Mouse (Mus musculus) kidney, postnatal 0 days (tissue): Measurements from ENCODE around the gene Mettl7a3. TPM values are rescaled to one million over a fixed set of nuclear protein-coding genes. Genes with fewer than 3 reads are reported as not detected.
"Not testable (repeated sequence)": the region's sequence is repeated elsewhere in the genome, so short reads cannot be mapped to it uniquely, and the experiment has no call there.

ENCODE experiments used
- ATAC-seq: fragments of 200-750 bp; cut with Nextera tagmentation; replicated peaks from 2 replicates; pipeline ENCODE4 v1.8.0; 2017; ENCODE audit warnings: low read depth, moderate number of reproducible peaks, moderate TSS enrichment, moderate library complexity; ENCODE audit not compliant: low FRiP score
- DNase-seq: peaks from one replicate; pipeline ENCODE4 v3.0.0-alpha.2; 2016; ENCODE audit warnings: low spot score
- H3K27ac ChIP-seq: fragments of 300-500 bp; sonication (generic); 2 replicates; pipeline ENCODE4 v1.5.1; 2014; ENCODE audit warnings: mild to moderate bottlenecking
- H3K27me3 ChIP-seq: fragments of 300-500 bp; sonication (generic); 2 replicates; pipeline ENCODE4 v1.6.1; 2014; ENCODE audit warnings: low read length, mixed read lengths; ENCODE audit not compliant: insufficient read depth
- H3K36me3 ChIP-seq: fragments of 300-500 bp; sonication (generic); 2 replicates; pipeline ENCODE4 v1.6.1; 2014; ENCODE audit warnings: low read length, mixed read lengths; ENCODE audit not compliant: insufficient read depth
- H3K4me1 ChIP-seq: fragments of 300-500 bp; sonication (generic); replicated peaks from 2 replicates; pipeline ENCODE4 v1.6.1; 2014; ENCODE audit warnings: antibody characterized with exemption, low read length, mixed read lengths; ENCODE audit not compliant: insufficient read depth
- H3K4me2 ChIP-seq: fragments of 300-500 bp; sonication (generic); 2 replicates; pipeline ENCODE4 v1.6.1; 2014; ENCODE audit warnings: mild to moderate bottlenecking, low read length, moderate library complexity, mixed read lengths
- H3K4me3 ChIP-seq: fragments of 300-500 bp; sonication (generic); replicated peaks from 2 replicates; pipeline ENCODE4 v1.5.1; 2014; ENCODE audit warnings: low read depth, low read length
- H3K9ac ChIP-seq: fragments of 300-500 bp; sonication (generic); 2 replicates; pipeline ENCODE4 v1.6.1; 2014; ENCODE audit warnings: low read depth, low read length
- H3K9me3 ChIP-seq: fragments of 300-500 bp; sonication (generic); replicated peaks from 2 replicates; pipeline ENCODE4 v1.6.1; 2016; ENCODE audit warnings: low read length, inconsistent platforms, mixed read lengths
- CTCF ChIP-seq: IDR thresholded peaks from 2 replicates; pipeline ENCODE4 v1.5.1; 2016; ENCODE audit warnings: antibody characterized with exemption, low read depth, mild to moderate bottlenecking, moderate library complexity
- WGBS: fragments of 180-500 bp; shearing (Covaris S2); extraction: QIAGEN DNeasy Blood & Tissue Kit; methylation state at CpG from one replicate; pipeline ENCODE4 v1.1.7; 2014; 5-methylcytosine and 5-hydroxymethylcytosine counted together
- polyA plus RNA-seq: library from polyadenylated mRNA; unstranded; fragments of >200 nt; fragmentation: Nextera tagmentation; extraction: Ambion mirVana; gene quantifications from 2 replicates; pipeline ENCODE4 v1.2.1, GENCODE M21; 2015

Gene Mettl7a3
- polyA plus RNA-seq, 1 experiment from 2014 or later = 0.41 TPM

- Histone ChIP-seq H3K4me3 (no peak overlapping the region), H3K4me2 (no peak overlapping the region), H3K4me1 (no peaks in the 10 kb centered on the region), H3K27me3 (no peaks in the 10 kb centered on the region), H3K9ac (no peak overlapping the region), H3K27ac (no peak overlapping the region), H3K36me3 (no peaks in the 10 kb centered on the region), H3K9me3 (no peaks in the 10 kb centered on the region)
- no peak for TF ChIP-seq CTCF
- 93% methylated on average over 5 of the region's 5 CpGs for WGBS
- DNase-seq (no peak), ATAC-seq (no peak)
Observed at GRCm38 (mm10) chr15:100314448-100315145, 20.1 kb upstream of the Mettl7a3 start.

- H3K9me3 ChIP-seq, H3K4me3 ChIP-seq, H3K27me3 ChIP-seq, H3K9ac ChIP-seq, H3K4me1 ChIP-seq, H3K36me3 ChIP-seq, ATAC-seq, H3K27ac ChIP-seq, H3K4me2 ChIP-seq: not testable (repeated sequence)
- WGBS = 55% methylated on average over 4 of the region's 4 CpGs
- peak; percentile 21 for DNase-seq
Observed at GRCm38 (mm10) chr15:100318014-100318671, 16.6 kb upstream of the Mettl7a3 start.

GRCm38 (mm10) chr15:100319884-100320283, 14.8 kb upstream of the Mettl7a3 start:
- DNase-seq = no peak
- no peak overlapping the region for H3K27ac ChIP-seq

GRCm38 (mm10) chr15:100320295-100320905, 14.3 kb upstream of the Mettl7a3 start:
- H3K4me1 ChIP-seq = 0 out of 2 replicates have a peak, but pooled peaks cover 2% of the 10 kb centered on the region
- DNase-seq (no peak), ATAC-seq (no peak)
- H3K36me3 ChIP-seq = no peaks in the 10 kb centered on the region
- H3K4me3 ChIP-seq = no peak overlapping the region
- H3K27ac ChIP-seq = no peak overlapping the region
- no peak overlapping the region for H3K9ac ChIP-seq
- no peaks in the 10 kb centered on the region for H3K9me3 ChIP-seq
- H3K27me3 ChIP-seq = no peaks in the 10 kb centered on the region
- no peak overlapping the region for H3K4me2 ChIP-seq
- TF ChIP-seq CTCF = no peak
- WGBS = 69% methylated on average over 9 of the region's 9 CpGs

More at GRCm38 (mm10) chr15:100319884-100320283, 14.8 kb upstream of the Mettl7a3 start:
- TF ChIP-seq CTCF = no peak
- no peaks in the 10 kb centered on the region for H3K9me3 ChIP-seq
- no peaks in the 10 kb centered on the region for H3K36me3 ChIP-seq
- no peak for ATAC-seq
- H3K4me1 ChIP-seq = no peaks in the 10 kb centered on the region
- no peaks in the 10 kb centered on the region for H3K27me3 ChIP-seq
- H3K9ac ChIP-seq = no peak overlapping the region
- H3K4me3 ChIP-seq = no peak overlapping the region
- H3K4me2 ChIP-seq = no peak overlapping the region
- WGBS = 92% methylated on average over 1 of the region's 1 CpGs

GRCm38 (mm10) chr15:100321134-100321533, 13.6 kb upstream of the Mettl7a3 start:
- no peak overlapping the region for H3K4me3 ChIP-seq
- H3K9me3 ChIP-seq = no peaks in the 10 kb centered on the region
- no peak overlapping the region for H3K4me2 ChIP-seq
- H3K36me3 ChIP-seq = no peaks in the 10 kb centered on the region
- no peaks in the 10 kb centered on the region for H3K27me3 ChIP-seq
- 37% methylated on average over 5 of the region's 5 CpGs for WGBS
- 0 out of 2 replicates have a peak, but pooled peaks have one; percentile 36 for ATAC-seq
- H3K4me1 ChIP-seq = 0 out of 2 replicates have a peak, but pooled peaks cover 3% of the 10 kb centered on the region
- H3K27ac ChIP-seq = no peak overlapping the region
- H3K9ac ChIP-seq = no peak overlapping the region
- TF ChIP-seq CTCF = peak; percentile 74
- DNase-seq = peak; percentile 56

- TF ChIP-seq CTCF = no peak
- ATAC-seq (no peak), DNase-seq (no peak)
- 0 out of 2 replicates have a peak, but pooled peaks cover 3% of the 10 kb centered on the region for H3K4me1 ChIP-seq
- no peak overlapping the region for H3K9ac ChIP-seq
- no peaks in the 10 kb centered on the region for H3K9me3 ChIP-seq
- H3K4me2 ChIP-seq = no peak overlapping the region
- H3K36me3 ChIP-seq = no peaks in the 10 kb centered on the region
- no peak overlapping the region for H3K27ac ChIP-seq
- no peaks in the 10 kb centered on the region for H3K27me3 ChIP-seq
- WGBS = 74% methylated on average over 12 of the region's 12 CpGs
- no peak overlapping the region for H3K4me3 ChIP-seq
Observed at GRCm38 (mm10) chr15:100324021-100324591, 10.6 kb upstream of the Mettl7a3 start.
